Mouse (Mus musculus) cerebellum, adult 11-12 months (tissue): ENCODE data around the gene Prss30.

Experiments
- DNase-seq: peaks from one replicate; pipeline ENCODE4 v3.0.0; 2022

Gene Prss30

DNA sequence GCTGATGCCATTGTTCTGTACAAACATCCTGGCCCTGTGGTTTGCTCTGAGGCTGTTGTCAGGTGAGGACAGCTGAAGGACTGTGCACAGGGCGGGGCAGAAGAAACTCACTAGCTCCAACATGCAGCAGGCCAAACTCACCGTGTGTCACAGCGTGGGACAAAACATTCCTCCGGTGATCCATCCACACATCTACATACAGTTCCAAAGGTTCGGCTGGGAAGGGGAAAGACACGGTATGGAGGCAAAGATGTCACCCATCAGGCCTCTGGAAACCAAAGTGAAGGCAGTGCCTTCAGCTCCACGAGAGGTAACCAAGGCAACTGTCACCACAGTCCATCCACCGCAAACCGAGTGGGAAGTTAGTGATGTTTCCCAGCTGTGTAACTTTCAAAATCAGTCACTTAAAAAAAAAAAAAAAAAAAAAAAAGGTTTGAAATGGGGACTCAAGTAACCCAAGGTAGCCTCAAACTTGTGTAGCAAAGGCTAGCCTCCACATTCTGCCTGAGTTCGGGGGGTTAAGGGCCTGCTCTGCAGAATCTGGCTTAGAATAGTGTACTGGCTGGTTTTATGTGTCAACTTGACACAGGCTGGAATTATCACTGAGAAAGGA, at the start of gene Prss30:
Prss30 (minus strand) TSS at position 270 of the 613 bp plus-strand sequence.
- DNase-seq: no peak

DNA sequence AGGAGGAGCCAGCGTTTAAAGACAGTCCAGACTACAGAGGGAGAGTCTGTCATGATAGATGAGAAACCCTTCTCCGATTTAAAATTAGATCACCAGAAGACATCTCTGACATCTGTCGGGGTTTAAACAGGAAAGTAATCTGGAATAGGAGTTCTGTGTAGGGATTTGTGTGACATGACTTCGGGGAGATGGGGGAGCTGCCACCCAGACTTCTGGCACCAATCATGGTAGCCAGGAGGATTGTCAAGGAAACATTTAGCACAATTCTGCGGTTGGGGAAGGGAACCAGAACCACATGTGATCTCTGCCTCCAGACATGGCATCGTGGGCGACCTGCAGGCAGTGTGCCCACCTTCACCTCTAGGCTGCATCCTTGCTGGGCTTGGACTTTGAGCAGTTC, 49.1 kb upstream of the Prss30 start:
- no peak for DNase-seq

DNA sequence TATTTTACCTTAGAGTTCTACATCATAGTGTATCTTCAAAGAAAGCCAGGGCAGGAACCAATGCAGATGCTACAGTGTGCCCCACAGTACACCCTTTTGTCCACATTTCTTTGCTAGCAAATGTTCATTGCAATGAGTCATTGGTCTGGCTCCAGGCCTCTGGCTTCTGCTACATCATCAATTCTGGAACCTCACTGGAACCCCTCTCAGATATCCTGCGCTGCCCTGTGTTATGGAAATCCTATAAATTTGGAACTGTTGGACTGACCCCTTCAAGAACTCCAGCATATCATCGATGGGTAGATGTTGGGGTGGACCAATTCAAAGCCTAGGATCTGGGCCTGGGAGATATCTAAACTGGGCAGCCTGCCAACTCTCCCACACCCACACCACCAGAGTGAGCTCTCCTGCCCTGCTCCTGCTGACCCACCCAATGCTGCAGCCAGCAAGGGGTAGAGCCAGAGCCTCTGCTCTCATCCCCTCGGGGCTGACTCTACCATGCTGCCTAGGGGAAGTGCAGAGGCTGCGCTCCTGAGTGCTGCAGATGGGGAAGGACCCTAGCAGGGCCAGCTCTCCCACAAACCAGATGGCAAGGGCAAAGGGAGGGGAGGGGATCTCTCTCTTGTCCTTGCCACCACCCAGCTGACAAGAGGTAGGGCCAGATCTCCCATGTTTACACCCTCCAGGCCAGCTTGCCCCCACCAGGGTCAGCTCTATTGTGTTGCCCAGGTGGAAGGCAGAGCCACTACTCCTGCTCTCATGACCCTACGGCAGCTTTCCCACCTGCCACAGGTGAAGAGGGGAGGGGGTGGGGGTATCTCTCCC, 41.2 kb upstream of the Prss30 start:
- DNase-seq: no peak

DNA sequence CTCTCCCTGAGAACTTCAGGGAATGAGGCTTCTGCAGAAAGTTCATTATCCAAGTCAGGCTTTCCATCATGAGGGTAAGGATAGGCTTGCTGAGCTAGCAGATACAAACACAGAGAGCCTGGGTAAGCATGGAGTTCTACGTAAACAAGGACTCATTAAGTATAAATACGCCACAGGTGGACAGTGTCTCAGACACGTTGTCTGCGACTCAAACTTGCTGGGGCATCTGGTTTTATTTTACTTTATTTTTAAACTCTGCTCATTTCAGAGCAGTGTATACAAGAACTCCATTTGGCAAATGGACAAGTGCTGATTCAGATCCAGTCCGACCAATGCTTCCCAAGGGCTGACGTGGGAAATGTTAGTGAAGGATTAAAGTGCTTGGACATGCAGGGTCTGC, 40.3 kb upstream of the Prss30 start:
- no peak for DNase-seq

DNA sequence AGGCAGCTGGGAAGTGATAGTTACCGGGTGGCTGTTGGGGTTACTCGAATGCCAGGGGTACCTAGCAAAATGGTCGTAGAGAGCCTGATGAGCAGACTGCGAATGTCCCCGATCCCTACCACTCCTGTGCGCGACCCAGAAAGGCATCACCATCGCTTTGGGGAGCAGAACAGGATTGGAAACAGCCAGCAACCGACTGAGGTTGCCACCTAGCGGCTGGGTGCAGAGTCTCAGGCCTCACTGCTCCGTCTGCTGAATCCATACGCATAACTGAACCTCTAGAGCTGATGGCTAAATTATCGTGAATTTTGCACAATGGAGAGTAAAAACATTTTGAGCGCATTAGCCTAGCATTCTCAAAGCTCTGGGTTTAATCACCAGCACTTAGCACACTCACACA, 35.4 kb upstream of the Prss30 start:
- DNase-seq: no peak

DNA sequence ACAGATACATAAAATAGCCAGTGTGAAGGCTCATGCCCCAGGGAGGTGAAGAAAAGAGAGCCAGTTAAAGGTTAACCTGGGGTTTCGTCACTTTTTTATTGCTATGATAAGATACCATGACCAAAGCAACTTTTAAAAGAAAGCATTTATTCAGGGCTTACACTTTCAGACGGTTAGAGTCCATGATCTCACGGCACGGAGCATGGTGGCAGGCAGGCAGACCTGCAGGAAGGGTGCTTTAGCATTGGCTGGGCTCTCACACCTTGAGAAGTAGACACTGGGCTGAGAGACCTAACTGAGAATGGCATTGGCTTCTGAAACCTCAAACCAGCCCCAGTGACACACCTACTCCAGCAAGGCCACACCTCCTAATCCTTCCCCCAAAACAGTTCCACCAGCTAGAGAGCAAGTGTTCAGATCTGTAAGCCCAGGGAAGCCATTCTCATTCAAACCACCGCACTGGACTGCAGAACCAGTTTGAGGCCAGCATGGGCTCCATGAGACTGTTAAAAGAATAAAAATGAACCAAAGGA, 34.1 kb upstream of the Prss30 start:
- DNase-seq: no peak

DNA sequence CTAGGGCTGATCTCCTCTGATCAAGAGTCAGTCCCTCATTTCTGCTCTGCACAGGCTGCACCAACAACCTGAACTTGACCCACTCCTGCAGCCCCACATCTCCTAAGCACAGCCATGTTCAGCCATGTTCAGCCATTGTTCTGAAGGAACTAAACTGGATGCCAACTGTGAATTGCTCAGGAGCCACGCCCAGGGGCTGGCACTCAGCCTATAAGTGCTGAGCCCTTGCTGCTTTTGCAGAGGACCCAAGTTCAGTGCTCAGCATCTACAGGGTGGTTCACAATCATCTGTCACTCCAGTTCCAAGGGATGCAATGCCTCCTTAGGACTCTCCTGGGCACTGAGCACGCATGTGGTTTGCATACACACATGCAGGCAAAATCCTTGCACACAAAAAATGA, 32.6 kb upstream of the Prss30 start:
- DNase-seq: no peak

DNA sequence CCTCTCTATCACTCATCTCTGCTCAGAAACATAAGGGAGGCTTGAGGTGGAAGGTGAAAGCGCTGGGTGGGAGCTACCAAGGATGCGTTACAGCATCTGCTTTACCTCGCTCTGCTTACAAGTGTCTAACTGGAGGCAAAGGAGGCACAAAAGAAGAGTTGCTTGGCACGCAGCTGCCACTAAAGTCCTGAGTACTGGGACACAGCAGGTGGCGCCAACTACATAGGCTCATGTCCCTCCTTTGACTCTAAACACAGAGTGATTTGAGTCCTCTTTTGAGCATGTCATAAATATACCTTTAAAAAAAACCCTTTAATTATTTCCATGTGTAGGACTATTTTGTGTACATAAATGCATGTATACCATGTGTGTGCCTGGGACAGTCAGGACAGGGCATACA, 29.3 kb upstream of the Prss30 start:
- DNase-seq: no peak

DNA sequence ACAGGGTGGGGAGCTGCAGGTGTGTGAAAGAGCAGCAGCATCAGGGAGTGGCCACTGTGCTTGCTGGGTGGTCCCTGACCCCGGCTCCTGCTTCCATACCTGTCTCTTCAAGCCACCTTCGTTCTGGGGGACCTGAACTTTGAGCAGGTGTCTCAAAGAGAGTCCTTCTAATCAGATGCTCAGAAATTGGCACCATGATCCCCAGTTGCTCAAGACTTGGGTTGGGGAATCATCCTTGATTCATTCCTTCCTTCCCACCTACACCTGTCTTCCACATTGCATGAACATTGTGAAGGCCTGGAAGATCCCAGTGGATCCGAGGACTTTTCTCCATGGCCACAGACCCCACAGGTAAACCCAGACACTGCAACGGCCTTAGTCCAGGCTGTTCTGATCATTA, 27.7 kb upstream of the Prss30 start:
- DNase-seq: no peak

DNA sequence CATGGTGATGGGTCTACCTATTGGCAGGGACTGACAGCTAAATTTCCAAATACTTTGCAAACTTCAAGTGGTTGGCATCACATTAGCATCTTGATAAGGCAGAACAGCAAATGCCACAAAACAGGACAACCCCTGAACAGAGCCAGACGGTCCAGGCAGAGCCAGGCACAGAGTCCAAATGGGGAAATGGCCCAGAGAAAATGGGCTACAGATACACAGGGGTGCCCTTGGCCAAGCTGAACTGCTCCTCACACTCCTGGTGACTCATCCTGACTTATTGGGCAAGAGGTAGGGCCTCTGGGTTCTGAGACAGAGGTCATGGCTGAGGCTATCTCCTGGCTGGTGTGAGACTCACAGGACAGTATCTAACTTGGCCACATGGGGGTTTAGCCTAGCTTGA, 27.0 kb upstream of the Prss30 start:
- DNase-seq: no peak

DNA sequence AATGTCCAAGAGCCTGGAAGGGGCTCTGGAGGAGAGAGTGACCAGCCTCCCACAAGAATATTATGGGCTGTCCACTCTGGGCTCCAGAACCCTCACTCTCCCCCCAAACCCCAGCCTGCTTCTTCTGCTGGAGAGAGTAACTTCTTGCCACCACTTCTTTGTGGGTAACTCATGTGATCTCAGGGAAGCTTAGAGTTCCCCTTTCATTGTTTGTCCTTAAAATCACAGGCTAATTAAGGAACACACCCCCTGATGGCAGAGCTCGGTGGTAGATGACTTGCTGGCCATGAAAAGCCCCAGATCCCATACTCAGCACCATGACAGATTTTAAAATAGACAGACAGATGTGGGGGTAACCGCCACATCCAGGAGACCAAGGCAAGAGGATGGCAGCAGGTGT, 26.6 kb upstream of the Prss30 start:
- DNase-seq: no peak

DNA sequence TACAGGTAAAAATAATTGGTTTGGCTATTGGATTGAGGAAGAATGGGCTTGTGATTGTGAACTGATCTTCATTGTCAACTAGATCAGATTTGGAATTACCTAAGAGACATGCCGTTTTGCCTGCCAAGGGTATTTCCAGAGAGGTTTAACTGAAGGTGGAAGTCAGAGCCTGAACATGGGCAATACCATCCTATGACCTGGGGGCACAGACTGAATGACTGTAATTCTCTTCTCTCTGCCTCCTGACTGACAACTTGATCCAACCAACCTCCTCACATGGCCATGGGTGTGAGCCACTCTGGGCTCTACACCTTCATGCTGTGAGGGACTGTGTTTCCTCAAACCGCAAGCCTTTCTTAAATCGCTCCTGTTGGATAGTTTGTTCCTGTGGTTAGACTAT, 24.7 kb upstream of the Prss30 start:
- no peak for DNase-seq

DNA sequence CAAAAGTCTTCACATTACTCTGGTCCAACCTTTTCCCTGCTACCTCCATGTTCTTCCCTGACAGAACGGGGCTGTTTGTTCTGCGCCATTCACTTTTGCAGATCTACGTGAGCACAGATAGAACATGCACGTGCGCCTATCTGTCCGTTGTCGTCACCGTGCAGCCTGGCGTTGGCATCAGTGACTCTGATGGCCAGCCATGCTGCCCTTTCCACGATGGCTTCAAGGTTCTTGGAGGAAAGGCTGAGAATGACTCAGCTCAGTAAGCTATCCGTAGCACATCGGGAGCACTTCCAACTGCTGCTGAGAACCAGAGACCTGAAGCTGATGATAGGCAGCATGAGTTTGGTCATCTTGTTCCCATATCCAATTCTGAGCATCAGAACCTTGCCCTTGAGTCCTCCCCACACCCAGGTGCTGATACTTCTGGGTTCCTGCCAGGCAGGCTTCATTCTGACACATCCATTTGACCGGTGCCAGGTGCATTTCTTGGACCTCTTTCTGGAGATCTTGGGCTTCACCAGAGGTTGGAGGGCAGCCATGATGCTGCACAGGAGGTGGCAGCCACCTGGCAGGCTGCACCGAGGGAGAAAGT, 23.8 kb upstream of the Prss30 start:
- DNase-seq: peak; percentile 54

DNA sequence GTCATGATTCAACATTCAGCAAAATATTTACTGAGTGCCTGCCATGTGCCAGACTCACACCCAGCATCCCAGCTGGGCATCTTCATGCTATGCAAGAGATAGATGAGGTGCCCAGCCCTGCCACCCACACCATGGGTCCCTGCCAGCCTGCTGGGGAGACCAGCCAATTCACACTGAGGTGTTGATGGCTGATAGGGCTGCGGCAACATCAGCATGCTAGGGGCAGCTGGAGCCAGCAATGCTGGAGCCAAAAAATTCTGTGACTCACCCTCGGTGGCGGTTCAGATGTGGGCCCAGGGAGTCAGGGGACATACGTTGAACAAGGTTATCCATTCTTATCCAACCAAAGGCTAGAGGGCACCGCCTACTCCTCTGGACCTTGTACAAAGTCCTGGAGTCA, 20.0 kb upstream of the Prss30 start:
- no peak for DNase-seq

DNA sequence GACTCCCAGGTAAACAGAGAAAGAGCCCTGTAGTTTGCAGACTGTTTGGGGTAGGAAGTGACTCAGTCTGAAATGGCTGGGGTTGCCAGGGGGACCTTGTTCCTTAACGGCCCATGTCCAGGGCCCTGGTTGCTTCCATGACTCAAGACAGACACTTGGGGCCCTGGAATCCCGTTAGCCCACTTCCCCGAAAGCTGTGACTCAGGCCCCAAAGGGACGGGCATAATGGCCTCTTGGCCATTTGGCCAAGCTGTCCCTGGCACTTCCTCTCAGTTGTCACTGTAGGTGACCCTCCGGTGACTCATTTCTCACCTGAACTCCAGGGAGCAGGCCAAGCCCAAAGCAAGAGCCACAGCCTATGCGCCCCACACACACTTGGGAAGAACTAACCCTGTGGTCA, 18.0 kb upstream of the Prss30 start:
- DNase-seq: no peak

DNA sequence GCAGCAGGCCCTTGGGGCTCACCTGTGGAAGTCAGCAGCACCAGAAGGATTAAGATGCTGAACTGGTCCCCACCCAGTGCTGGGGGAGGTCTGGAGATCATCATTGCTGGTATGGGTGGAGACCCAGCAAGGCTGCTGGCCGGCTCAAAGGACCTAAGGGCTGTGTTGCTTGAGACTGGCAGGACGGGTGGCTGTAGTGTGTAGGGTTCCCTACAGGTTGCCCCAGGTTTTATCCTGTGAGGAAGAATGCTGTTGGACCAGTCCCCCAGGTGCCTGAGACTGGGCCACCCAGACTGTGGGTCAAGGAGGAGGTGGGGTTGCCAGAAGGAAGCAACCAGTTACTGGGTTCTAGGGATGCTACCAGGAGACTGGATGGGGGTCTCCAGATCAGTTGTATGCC, 17.5 kb upstream of the Prss30 start, which contains the start of gene Prss22:
Prss22 (minus strand) TSS at position 200 of the 400 bp plus-strand sequence.
- DNase-seq: no peak

DNA sequence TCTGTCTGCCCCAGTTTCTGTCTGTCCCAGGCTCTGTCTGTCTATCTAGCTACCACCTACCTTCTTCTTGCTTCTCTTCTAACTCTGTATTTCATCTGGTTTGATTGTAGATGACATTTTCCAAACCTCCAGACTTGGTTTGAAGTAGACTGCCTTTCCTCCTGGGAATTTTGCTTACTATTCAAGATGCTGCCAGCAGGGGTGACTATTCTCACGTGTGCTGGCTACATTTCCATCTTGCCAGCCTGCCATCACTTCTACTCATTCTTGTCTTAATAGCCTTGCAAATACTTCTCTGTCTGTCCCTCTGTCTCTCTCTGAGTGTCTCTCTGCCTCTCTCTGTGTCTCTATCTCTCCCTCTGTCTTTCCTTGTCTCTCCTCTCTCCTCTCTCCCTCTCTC, 15.1 kb upstream of the Prss30 start:
- DNase-seq: no peak

DNA sequence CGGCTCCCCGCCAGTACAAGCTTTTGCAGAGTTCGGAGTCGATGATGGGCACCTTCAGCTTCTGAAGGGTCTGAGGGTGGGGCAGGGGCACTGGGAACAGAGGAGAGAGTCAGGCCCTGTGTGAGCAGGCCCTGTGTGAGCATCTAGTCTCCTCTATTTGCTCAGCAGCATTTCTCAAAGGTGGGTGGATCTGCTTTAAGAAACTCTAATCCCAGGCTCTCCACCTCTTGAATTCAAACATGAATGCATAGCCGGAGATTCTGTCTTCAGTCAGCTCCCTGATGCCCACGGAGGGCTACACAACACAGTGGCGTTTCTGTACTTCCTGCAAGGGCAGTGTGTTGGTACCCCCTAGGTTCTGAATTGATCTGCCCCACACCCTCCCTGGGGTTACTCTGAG, 14.3 kb upstream of the Prss30 start:
- DNase-seq: no peak

DNA sequence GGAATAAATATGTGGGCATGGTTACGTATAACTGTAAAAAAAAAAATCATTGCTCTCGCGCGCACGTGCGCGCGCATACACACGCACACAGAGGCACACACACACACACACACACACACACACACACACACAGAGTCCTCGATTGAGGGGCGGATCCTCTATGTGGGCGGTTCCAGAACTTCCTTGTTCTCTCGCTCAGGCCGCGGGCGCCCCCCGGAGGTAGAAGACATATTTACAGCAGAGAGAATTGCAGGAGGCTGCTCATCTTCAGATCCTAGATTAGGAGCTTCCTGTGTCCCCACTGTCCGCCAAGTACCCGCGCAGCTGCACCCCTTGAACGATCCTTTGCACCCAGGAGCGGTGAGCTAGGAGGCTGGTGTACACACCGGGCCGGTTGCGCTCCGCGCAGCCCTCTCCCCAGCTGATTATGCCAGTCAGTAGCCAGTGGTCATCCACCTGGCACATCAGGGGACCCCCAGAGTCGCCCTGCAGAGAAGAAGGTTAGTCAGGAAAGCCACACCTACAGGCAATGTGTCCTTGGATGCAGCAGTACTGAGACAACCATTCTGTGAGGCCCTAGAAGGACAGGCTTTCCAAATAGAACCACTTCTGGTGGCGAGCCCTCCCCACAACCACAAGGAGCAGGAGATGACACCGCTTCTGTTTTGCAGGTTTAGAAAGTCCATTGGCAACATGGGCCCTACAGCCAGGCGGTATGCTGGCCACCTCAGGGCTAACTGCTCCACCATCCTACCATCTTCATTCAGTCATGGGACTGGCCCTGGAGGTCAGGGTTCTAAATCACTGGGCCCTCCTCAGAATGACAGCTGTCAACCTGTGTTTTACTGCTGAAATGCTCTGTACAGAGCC, 13.4 kb upstream of the Prss30 start:
- peak; percentile 80 for DNase-seq

DNA sequence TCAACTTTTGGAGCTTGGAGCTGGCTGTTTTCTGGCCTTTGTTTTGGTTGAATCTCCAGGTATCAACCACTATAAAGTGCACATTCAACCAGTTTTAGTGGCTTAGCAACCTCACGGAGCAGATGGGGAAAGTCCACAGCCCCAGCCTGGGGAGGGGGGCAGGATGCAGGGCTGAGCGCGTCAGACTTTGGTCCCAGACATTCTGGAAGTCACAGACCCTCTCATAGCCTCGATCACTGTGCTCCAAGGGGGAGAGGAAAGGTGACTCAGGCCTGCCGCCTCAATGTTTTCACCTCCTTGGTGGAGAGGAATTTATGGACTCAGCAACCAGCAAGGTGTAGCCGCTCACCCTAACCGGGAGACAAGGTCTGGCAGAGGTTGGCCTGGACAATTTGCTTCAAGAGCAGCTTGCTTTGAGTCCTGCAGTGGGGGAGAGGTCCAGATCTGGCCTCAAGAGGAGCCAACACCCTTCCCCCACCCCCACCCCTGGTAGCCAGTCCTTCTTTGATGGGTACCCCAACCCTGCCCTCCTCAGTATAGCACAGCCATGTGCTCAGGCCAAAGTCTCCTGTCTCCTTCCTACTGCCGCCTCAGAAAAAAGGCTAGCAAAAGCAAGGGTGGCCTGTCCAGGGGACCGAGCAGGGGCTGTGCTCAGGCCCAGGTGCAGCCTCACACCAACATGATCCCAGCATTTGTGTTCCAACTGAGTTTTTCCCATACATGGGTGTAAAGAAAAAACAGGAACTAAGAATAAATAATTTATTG, 12.6 kb upstream of the Prss30 start:
- no peak for DNase-seq

DNA sequence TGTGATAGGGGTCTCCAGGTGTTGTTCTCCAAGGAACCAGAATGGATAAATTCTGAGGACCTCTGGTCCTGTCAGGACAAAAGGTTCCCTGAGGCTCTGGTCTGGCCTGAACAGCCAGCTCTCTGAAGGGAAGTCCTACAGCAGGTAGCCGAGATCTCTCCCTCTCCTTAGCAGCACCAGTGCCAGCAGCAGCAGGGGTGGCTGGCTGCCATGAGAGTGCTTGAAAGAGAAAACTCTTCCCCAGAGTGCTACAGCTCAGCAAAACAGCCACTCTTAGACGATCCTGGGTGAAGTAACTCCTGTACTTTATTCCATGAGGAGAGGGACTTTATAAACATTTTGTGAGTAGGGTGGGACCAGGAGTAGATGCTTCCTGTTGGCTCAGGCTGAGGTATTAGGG, 9.4 kb upstream of the Prss30 start:
- DNase-seq: no peak

DNA sequence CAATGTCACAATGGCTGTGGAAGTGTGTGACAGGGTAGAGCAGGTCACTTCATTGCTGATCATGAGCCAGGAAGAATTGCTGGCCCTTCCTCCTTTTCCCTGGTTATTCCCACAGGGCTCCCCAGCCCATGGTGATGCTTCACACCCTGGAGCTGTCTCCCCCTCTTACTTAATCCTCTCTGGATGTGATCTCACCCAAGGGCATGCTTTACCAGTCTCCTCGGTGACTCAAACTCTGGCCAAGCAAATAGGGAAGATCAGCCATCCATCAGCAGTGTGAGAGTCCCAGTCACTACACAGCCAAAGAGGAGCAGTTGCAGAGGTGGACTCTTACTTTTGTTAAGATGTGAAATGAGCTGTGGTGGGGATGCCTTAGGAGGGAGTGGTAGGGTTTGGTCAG, 4.6 kb upstream of the Prss30 start:
- DNase-seq: no peak
